Mouse (Mus musculus): Measurements from ENCODE around the gene Sfxn5. TPM values are rescaled to one million over a fixed set of nuclear protein-coding genes. Genes with fewer than 3 reads are reported as not detected.

The Sfxn5 gene
- polyA plus RNA-seq, 1 experiment: 0.33 TPM

- no peak for TF ChIP-seq GATA1 (IDR thresholded peaks at IDR 0.05; ENCODE audit: low read length)
These were observed 42.1 kb downstream of the Sfxn5 start for GRCm38 (mm10) chr6:85290869-85291824.

GRCm38 (mm10) chr6:85288193-85288857, 44.9 kb downstream of the Sfxn5 start:
- TF ChIP-seq GATA1 (IDR thresholded peaks at IDR 0.05; ENCODE audit: low read length): no peak

- no peak for TF ChIP-seq GATA1 (IDR thresholded peaks at IDR 0.05; ENCODE audit: low read length)
These were observed 46.8 kb downstream of the Sfxn5 start for GRCm38 (mm10) chr6:85286283-85287047.

- no peak for TF ChIP-seq GATA1 (IDR thresholded peaks at IDR 0.05; ENCODE audit: low read length)
These were observed 52.4 kb downstream of the Sfxn5 start for GRCm38 (mm10) chr6:85280871-85281270.

- TF ChIP-seq GATA1 (IDR thresholded peaks at IDR 0.05; ENCODE audit: low read length): no peak
These were observed 56.7 kb downstream of the Sfxn5 start for GRCm38 (mm10) chr6:85276571-85276970.

GRCm38 (mm10) chr6:85272436-85272835, 60.8 kb downstream of the Sfxn5 start:
- TF ChIP-seq GATA1 (IDR thresholded peaks at IDR 0.05; ENCODE audit: low read length): no peak

- no peak for TF ChIP-seq GATA1 (IDR thresholded peaks at IDR 0.05; ENCODE audit: low read length)
These were observed 67.2 kb downstream of the Sfxn5 start for GRCm38 (mm10) chr6:85266060-85266459.

- TF ChIP-seq GATA1 (IDR thresholded peaks at IDR 0.05; ENCODE audit: low read length): no peak
These were observed 68.2 kb downstream of the Sfxn5 start for GRCm38 (mm10) chr6:85264982-85265518.

GRCm38 (mm10) chr6:85262865-85263515, 70.2 kb downstream of the Sfxn5 start:
- no peak for TF ChIP-seq GATA1 (IDR thresholded peaks at IDR 0.05; ENCODE audit: low read length)

- TF ChIP-seq GATA1 (IDR thresholded peaks at IDR 0.05; ENCODE audit: low read length): no peak
These were observed 74.1 kb downstream of the Sfxn5 start for GRCm38 (mm10) chr6:85259094-85259630.

- TF ChIP-seq GATA1 (IDR thresholded peaks at IDR 0.05; ENCODE audit: low read length): no peak
These were observed 77.6 kb downstream of the Sfxn5 start for GRCm38 (mm10) chr6:85255578-85255977.

- TF ChIP-seq GATA1 (IDR thresholded peaks at IDR 0.05; ENCODE audit: low read length): no peak
These were observed 79.2 kb downstream of the Sfxn5 start for GRCm38 (mm10) chr6:85253994-85254541.

- no peak for TF ChIP-seq GATA1 (IDR thresholded peaks at IDR 0.05; ENCODE audit: low read length)
These were observed 79.9 kb downstream of the Sfxn5 start for GRCm38 (mm10) chr6:85253275-85253674.
